Mouse (Mus musculus): Measurements from ENCODE around the gene Slc11a1. TPM values are rescaled to one million over a fixed set of nuclear protein-coding genes. Genes with fewer than 3 reads are reported as not detected.
A peak's percentile ranks its signal among the peaks of the same experiment; 100 is the strongest.

Slc11a1 gene
- polyA plus RNA-seq, 1 experiment: 169 TPM

DNA sequence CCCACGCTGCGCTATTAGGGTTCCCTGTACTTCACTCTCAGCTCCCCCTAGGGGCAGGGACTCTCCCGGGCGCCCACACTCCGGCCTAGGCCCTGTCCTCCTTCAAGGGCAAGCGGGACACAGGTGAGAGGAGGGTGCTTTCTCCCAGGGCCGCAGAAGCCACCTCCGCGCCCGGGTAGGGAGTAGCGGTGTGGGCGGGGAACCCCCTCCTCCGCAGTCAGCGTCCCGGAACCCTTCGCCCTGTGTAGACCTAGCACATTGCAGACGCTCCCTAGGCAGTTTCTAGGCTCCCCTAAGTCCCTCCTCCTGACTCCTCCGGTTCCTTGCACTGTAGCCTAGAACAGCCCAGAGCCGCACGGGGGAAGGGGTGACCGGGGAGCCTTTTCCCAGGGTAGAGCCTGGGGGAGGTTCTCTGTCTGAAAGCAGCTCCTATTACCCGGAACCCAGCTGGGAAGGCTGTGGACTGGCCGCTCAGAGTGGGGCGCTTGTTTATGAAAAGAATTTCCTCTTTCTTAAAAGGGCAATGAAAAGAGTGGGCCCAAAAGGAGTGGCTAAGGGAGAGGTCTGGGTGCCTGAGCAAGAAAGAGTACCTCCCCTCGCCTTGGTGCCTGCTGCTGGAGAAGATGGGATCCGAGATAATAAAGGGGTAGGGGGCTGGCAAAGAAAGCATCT lies 11.9 kb downstream of the Slc11a1 start:
- DNase-seq (ENCODE audit: low read depth in 1 of 2, low spot score in 2 of 2): peak; percentile 89 to 90
- peak overlapping the region; percentile 64 for H3K4me3 ChIP-seq (ENCODE audit: extremely low read depth, insufficient read depth, insufficient read length)
- TF ChIP-seq CTCF (IDR thresholded peaks at IDR 0.05; ENCODE audit: extremely low read depth, insufficient read depth, insufficient read length, insufficient replicate concordance): peak; percentile 19; the same call in 1 of the 2 replicates
- peak; percentile 49 for TF ChIP-seq POLR2A (IDR thresholded peaks at IDR 0.05; ENCODE audit: low read depth, low read length)
- peak overlapping the region; percentile 95 for H3K27ac ChIP-seq (ENCODE audit: insufficient read depth, low read length)
- no peaks in the 10 kb centered on the region for H3K36me3 ChIP-seq (ENCODE audit: control insufficient read depth, insufficient read depth, low read length)
- under 1% methylated on average over 26 of the region's 26 CpGs for WGBS
- H3K27me3 ChIP-seq (ENCODE audit: control insufficient read depth, insufficient read depth, low read length): no peaks in the 10 kb centered on the region
- H3K4me1 ChIP-seq (ENCODE audit: control insufficient read depth, insufficient read depth, insufficient read length): peaks cover 27% of the 10 kb centered on the region

- Histone ChIP-seq H3K4me1 (ENCODE audit: control insufficient read depth, insufficient read depth, insufficient read length) (peaks cover 22% of the 10 kb centered on the region), H3K36me3 (ENCODE audit: control insufficient read depth, insufficient read depth, low read length) (no peaks in the 10 kb centered on the region), H3K4me3 (ENCODE audit: extremely low read depth, insufficient read depth, insufficient read length) (peak overlapping the region; percentile 64), H3K27me3 (ENCODE audit: control insufficient read depth, insufficient read depth, low read length) (no peaks in the 10 kb centered on the region), H3K27ac (ENCODE audit: insufficient read depth, low read length) (peak overlapping the region; percentile 95)
- TF ChIP-seq CTCF (IDR thresholded peaks at IDR 0.05; ENCODE audit: extremely low read depth, insufficient read depth, insufficient read length, insufficient replicate concordance): no peak
- no peak for TF ChIP-seq POLR2A (IDR thresholded peaks at IDR 0.05; ENCODE audit: low read depth, low read length)
- no peak for DNase-seq (ENCODE audit: low read depth in 1 of 2, low spot score in 2 of 2)
- WGBS: 44% methylated on average over 15 of the region's 15 CpGs
Observed at GRCm38 (mm10) chr1:74387386-74387988, 12.5 kb downstream of the Slc11a1 start.

DNA sequence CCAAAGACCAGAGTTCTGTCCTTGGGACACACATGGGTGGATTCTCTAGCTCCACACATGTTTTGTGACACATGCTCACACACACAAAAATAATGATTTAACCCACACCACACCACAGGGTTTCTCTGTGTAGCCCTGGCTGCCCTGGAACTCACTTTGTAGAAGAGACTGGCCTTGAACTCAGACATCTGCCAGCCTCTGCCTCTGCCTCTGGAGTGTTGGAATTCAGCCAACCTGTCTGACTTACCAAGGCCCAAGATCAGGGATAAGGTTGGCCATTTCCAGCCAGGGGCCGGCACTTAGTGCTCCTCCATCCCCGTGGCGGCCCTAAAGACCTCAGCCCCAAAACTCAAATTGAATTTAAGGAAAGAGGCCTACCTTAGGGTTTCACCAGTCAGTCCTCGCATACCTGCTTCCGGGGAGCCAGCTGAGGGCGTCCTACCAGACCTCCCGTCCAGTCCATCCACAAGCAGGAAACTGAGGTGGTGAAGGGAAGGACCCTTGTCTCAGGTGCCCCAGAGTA lies 13.5 kb downstream of the Slc11a1 start:
- H3K27ac ChIP-seq (ENCODE audit: insufficient read depth, low read length): 0 out of 2 replicates have a peak overlapping the region, but pooled peaks have one; percentile 4
- H3K4me3 ChIP-seq (ENCODE audit: extremely low read depth, insufficient read depth, insufficient read length): no peak overlapping the region
- no peaks in the 10 kb centered on the region for H3K27me3 ChIP-seq (ENCODE audit: control insufficient read depth, insufficient read depth, low read length)
- TF ChIP-seq POLR2A (IDR thresholded peaks at IDR 0.05; ENCODE audit: low read depth, low read length): no peak
- no peak for TF ChIP-seq CTCF (IDR thresholded peaks at IDR 0.05; ENCODE audit: extremely low read depth, insufficient read depth, insufficient read length, insufficient replicate concordance)
- no peaks in the 10 kb centered on the region for H3K36me3 ChIP-seq (ENCODE audit: control insufficient read depth, insufficient read depth, low read length)
- 90% methylated on average over 7 of the region's 7 CpGs for WGBS
- H3K4me1 ChIP-seq (ENCODE audit: control insufficient read depth, insufficient read depth, insufficient read length): peaks cover 25% of the 10 kb centered on the region
- DNase-seq (ENCODE audit: low read depth in 1 of 2, low spot score in 2 of 2): no peak

DNA sequence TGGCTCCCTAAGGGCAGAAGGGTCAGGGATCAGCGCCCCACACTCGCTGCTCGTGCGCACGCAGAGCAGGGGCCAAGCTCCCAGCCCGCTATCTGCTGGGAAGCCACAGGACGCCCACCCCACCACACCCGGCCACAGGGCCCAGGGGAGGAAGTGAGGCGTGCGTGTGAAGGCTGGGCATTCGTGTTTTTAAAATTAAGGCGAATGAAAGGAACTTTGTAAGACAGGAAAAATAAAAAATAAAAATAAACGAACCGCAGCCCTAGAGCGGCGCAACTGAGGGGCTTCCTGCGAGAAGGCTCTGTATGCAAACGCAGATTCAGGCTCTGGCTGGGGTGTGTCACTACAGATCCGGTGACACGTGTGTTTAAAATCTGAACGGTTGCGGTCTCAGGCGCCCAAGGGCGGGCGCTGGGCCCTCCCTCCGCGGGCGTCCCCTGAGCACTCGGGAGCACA lies 14.9 kb downstream of the Slc11a1 start:
- H3K27me3 ChIP-seq (ENCODE audit: control insufficient read depth, insufficient read depth, low read length): no peaks in the 10 kb centered on the region
- H3K4me3 ChIP-seq (ENCODE audit: extremely low read depth, insufficient read depth, insufficient read length): peak overlapping the region; percentile 23; the same call in 1 of the 2 replicates
- whole genome bisulfite sequencing: under 1% methylated on average over 29 of the region's 29 CpGs
- peaks cover 25% of the 10 kb centered on the region for H3K4me1 ChIP-seq (ENCODE audit: control insufficient read depth, insufficient read depth, insufficient read length)
- DNase-seq (ENCODE audit: low read depth in 1 of 2, low spot score in 2 of 2): peak; percentile 72 to 74
- no peak for TF ChIP-seq CTCF (IDR thresholded peaks at IDR 0.05; ENCODE audit: extremely low read depth, insufficient read depth, insufficient read length, insufficient replicate concordance)
- TF ChIP-seq POLR2A (IDR thresholded peaks at IDR 0.05; ENCODE audit: low read depth, low read length): no peak
- H3K36me3 ChIP-seq (ENCODE audit: control insufficient read depth, insufficient read depth, low read length): peaks cover 12% of the 10 kb centered on the region
- H3K27ac ChIP-seq (ENCODE audit: insufficient read depth, low read length): peak overlapping the region; percentile 91

- WGBS: 2% methylated on average over 21 of the region's 21 CpGs
- Histone ChIP-seq H3K36me3 (ENCODE audit: control insufficient read depth, insufficient read depth, low read length) (peaks cover 17% of the 10 kb centered on the region), H3K4me3 (ENCODE audit: extremely low read depth, insufficient read depth, insufficient read length) (peak overlapping the region; percentile 23; the same call in 1 of the 2 replicates), H3K4me1 (ENCODE audit: control insufficient read depth, insufficient read depth, insufficient read length) (peaks cover 25% of the 10 kb centered on the region), H3K27ac (ENCODE audit: insufficient read depth, low read length) (peak overlapping the region; percentile 91), H3K27me3 (ENCODE audit: control insufficient read depth, insufficient read depth, low read length) (no peaks in the 10 kb centered on the region)
- TF ChIP-seq CTCF (IDR thresholded peaks at IDR 0.05; ENCODE audit: extremely low read depth, insufficient read depth, insufficient read length, insufficient replicate concordance): peak; percentile 80
- TF ChIP-seq POLR2A (IDR thresholded peaks at IDR 0.05; ENCODE audit: low read depth, low read length): no peak
- DNase-seq (ENCODE audit: low read depth in 1 of 2, low spot score in 2 of 2): peak; percentile 64 to 72
Observed at GRCm38 (mm10) chr1:74390287-74390906, 15.4 kb downstream of the Slc11a1 start.

- peak; percentile 81 to 94 for DNase-seq (ENCODE audit: low read depth in 1 of 2, low spot score in 2 of 2)
- TF ChIP-seq CTCF (IDR thresholded peaks at IDR 0.05; ENCODE audit: extremely low read depth, insufficient read depth, insufficient read length, insufficient replicate concordance) (no peak; the same call in 1 of the 2 replicates), POLR2A (IDR thresholded peaks at IDR 0.05; ENCODE audit: low read depth, low read length) (no peak; the same call in 1 of the 2 replicates)
- Histone ChIP-seq H3K4me1 (ENCODE audit: control insufficient read depth, insufficient read depth, insufficient read length) (peaks cover 25% of the 10 kb centered on the region), H3K27me3 (ENCODE audit: control insufficient read depth, insufficient read depth, low read length) (no peaks in the 10 kb centered on the region), H3K27ac (ENCODE audit: insufficient read depth, low read length) (peak within 1 kb of the TSS; percentile 98), H3K36me3 (ENCODE audit: control insufficient read depth, insufficient read depth, low read length) (peaks cover 17% of the 10 kb centered on the region), H3K4me3 (ENCODE audit: extremely low read depth, insufficient read depth, insufficient read length) (peak within 1 kb of the TSS; percentile 98)
- 2% methylated on average over 49 of the region's 51 CpGs for WGBS
Observed at GRCm38 (mm10) chr1:74390924-74391748, 16.1 kb downstream of the Slc11a1 start, which contains the start of gene Ctdsp1. Ctdsp1 (plus strand) TSS chr1:74391509.

Measured in spleen, adult 2 months (tissue).